Mouse (Mus musculus) heart, postnatal 0 days (tissue): ENCODE results near the gene Pts. TPM values are rescaled to one million over a fixed set of nuclear protein-coding genes. Genes with fewer than 3 reads are reported as not detected.
A peak's percentile ranks its signal among the peaks of the same experiment; 100 is the strongest.

Experiments
- ATAC-seq: fragments of 200-750 bp; cut with Nextera tagmentation; 2 replicates; pipeline ENCODE4 v1.8.0; 2017; ENCODE audit warnings: low read depth, moderate number of reproducible peaks, moderate library complexity; ENCODE audit not compliant: insufficient read depth
- DNase-seq: peaks from one replicate; pipeline ENCODE4 v3.0.0-alpha.2; 2016; ENCODE audit warnings: low spot score
- H3K27ac ChIP-seq: fragments of 300-500 bp; sonication (generic); 2 replicates; pipeline ENCODE4 v1.5.1; 2014; ENCODE audit warnings: low read depth, mild to moderate bottlenecking
- H3K27me3 ChIP-seq: fragments of 300-500 bp; sonication (generic); 2 replicates; pipeline ENCODE4 v1.6.1; 2014; ENCODE audit warnings: low read length, mixed read lengths; ENCODE audit not compliant: control insufficient read depth, insufficient read depth
- H3K36me3 ChIP-seq: fragments of 300-500 bp; sonication (generic); replicated peaks from 2 replicates; pipeline ENCODE4 v1.6.1; 2014; ENCODE audit warnings: low read length, mixed read lengths; ENCODE audit not compliant: control insufficient read depth, insufficient read depth
- H3K4me1 ChIP-seq: fragments of 300-500 bp; sonication (generic); 2 replicates; pipeline ENCODE4 v1.6.1; 2014; ENCODE audit warnings: antibody characterized with exemption; ENCODE audit not compliant: control insufficient read depth, insufficient read depth
- H3K4me2 ChIP-seq: fragments of 300-500 bp; sonication (generic); 2 replicates; pipeline ENCODE4 v1.6.1; 2014; ENCODE audit warnings: low read depth, mild to moderate bottlenecking, low read length, moderate library complexity
- H3K4me3 ChIP-seq: fragments of 300-500 bp; sonication (generic); 2 replicates; pipeline ENCODE4 v1.5.1; 2014; ENCODE audit warnings: low read depth, low read length
- H3K9ac ChIP-seq: fragments of 300-500 bp; sonication (generic); replicated peaks from 2 replicates; pipeline ENCODE4 v1.6.1; 2014; ENCODE audit warnings: low read depth, low read length, mixed read lengths
- H3K9me3 ChIP-seq: fragments of 300-500 bp; sonication (generic); replicated peaks from 2 replicates; pipeline ENCODE4 v1.6.1; 2016; ENCODE audit warnings: low read length; ENCODE audit not compliant: control insufficient read depth
- CTCF ChIP-seq: IDR thresholded peaks from 2 replicates; pipeline ENCODE4 v1.5.1; 2016; ENCODE audit warnings: antibody characterized with exemption, control low read depth, low read depth
- EP300 ChIP-seq: IDR thresholded peaks from 2 replicates; pipeline ENCODE4 v1.6.1; 2016; ENCODE audit warnings: antibody characterized with exemption, low read depth
- WGBS: fragments of 180-500 bp; shearing (Covaris S2); extraction: QIAGEN DNeasy Blood & Tissue Kit; methylation state at CpG from one replicate; pipeline ENCODE4 v1.1.7; 2014; 5-methylcytosine and 5-hydroxymethylcytosine counted together
- polyA plus RNA-seq: library from polyadenylated mRNA; unstranded; fragments of >200 nt; fragmentation: Nextera tagmentation; extraction: Ambion mirVana; gene quantifications from 2 replicates; pipeline ENCODE4 v1.2.1, GENCODE M21; 2015
- total RNA-seq: library from RNA; depleted of rRNA; stranded (reverse); fragments of >200 nt; gene quantifications from 2 replicates; pipeline ENCODE4 v1.2.3, GENCODE M21; 2014; ENCODE audit warnings: low replicate concordance

Pts gene
- total and polyA plus RNA-seq, 2 experiments from 2014 or later: 29.7 to 93.1 TPM

DNA sequence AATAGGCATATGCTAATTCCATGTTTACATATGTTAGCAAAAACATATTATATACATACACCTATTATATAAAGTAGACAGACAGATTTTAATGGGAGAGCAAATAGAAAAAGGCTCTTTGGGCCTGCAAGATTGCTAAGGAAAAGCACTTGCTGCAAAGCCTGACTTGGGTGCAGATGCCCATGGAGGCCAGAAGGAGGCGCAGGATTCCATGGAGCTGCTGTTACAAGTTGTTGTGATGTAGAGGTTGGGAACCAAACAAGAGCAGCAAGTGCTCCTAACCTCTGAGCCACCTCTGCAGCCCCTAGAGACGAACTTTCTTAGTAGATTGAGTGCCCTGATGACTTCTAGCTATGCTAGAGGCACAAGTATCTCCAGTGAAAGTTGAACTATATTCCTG lies 9.7 kb downstream of the Pts start:
- Histone ChIP-seq H3K9ac (no peak overlapping the region), H3K4me1 (no peaks in the 10 kb centered on the region), H3K4me3 (no peak overlapping the region), H3K4me2 (no peak overlapping the region), H3K36me3 (peaks cover 16% of the 10 kb centered on the region), H3K27ac (no peak overlapping the region), H3K27me3 (no peaks in the 10 kb centered on the region), H3K9me3 (no peaks in the 10 kb centered on the region)
- 22% methylated on average over 2 of the region's 2 CpGs for WGBS
- no peak for TF ChIP-seq EP300
- peak; percentile 39 for TF ChIP-seq CTCF
- DNase-seq (no peak), ATAC-seq (no peak)

DNA sequence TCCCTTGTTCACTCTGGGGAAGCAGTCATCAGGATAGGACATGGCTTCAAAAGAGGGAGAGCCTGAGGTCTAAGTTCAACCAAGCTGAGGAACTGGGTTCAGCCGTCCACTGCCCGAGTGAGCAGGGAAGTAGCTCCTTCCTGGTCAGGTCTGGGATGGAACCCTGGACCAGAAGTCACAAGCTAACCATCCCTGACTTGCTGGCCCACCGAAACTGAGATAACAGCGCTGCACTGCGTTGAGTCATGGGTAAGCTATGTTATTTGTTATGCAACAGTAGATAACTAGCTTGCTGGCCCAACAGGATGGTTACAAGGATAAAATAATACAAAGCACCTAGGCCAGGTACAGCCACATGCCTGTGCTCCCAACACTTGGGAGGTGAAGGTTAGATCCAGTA lies 13.1 kb downstream of the Pts start:
- Histone ChIP-seq H3K4me1 (no peaks in the 10 kb centered on the region), H3K9me3 (no peaks in the 10 kb centered on the region), H3K27ac (no peak overlapping the region), H3K4me3 (no peak overlapping the region), H3K36me3 (no peaks in the 10 kb centered on the region), H3K27me3 (no peaks in the 10 kb centered on the region), H3K4me2 (no peak overlapping the region), H3K9ac (no peak overlapping the region)
- ATAC-seq (no peak), DNase-seq (no peak)
- TF ChIP-seq EP300: no peak
- TF ChIP-seq CTCF: no peak
- 42% methylated on average over 5 of the region's 5 CpGs for WGBS

DNA sequence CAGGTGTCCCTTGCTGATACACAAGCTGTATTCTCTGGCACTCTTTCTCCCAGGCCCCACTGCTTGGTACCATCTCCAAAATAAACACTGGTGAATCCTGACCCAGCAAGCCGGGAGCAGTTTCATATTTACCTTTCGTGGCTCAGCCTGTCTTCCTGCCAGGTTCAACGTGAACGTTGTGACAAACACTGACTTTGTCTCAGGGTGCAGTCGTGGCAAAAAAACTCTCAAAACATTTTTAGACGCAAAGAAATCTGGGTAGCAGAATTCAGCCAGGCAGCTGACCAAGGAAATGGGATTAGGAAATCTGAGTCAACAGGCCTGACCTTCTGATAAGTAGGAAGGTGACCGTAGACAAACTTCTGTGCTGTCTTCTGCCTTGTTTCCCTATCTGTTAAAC lies 21.0 kb downstream of the Pts start:
- ATAC-seq (no peak), DNase-seq (no peak)
- Histone ChIP-seq H3K36me3 (no peaks in the 10 kb centered on the region), H3K27ac (no peak overlapping the region), H3K4me1 (0 out of 2 replicates have a peak, but pooled peaks cover 3% of the 10 kb centered on the region), H3K9ac (no peak overlapping the region), H3K27me3 (no peaks in the 10 kb centered on the region), H3K9me3 (no peaks in the 10 kb centered on the region), H3K4me3 (no peak overlapping the region), H3K4me2 (no peak overlapping the region)
- WGBS: 36% methylated on average over 7 of the region's 7 CpGs
- TF ChIP-seq EP300: no peak
- no peak for TF ChIP-seq CTCF

DNA sequence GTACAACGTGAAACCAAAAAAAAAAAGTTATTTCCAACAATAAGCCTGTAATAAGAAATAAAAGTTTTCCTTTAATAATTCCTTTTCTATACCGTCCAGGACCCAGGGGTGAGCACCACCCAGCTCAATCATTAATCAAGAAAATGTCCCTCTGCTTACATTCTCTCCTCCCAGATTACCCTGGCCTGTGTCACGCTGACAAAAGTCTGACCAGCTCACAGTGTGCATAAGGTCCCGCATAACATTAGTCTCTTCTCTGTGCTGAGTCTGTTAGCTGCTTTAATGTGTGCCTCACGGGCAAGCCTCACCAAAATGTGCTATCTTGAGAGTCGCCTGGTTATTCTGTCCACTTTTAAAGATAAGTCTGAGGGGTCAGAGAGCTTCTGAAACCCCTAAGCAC lies 23.1 kb downstream of the Pts start:
- no peak overlapping the region for H3K27ac ChIP-seq
- no peak for TF ChIP-seq CTCF
- TF ChIP-seq EP300: no peak
- H3K4me1 ChIP-seq: peaks cover 3% of the 10 kb centered on the region; the same call in 1 of the 2 replicates
- no peak overlapping the region for H3K4me2 ChIP-seq
- H3K9me3 ChIP-seq: no peaks in the 10 kb centered on the region
- DNase-seq (no peak), ATAC-seq (no peak)
- H3K9ac ChIP-seq: no peak overlapping the region
- H3K27me3 ChIP-seq: no peaks in the 10 kb centered on the region
- no peak overlapping the region for H3K4me3 ChIP-seq
- no peaks in the 10 kb centered on the region for H3K36me3 ChIP-seq
- 41% methylated on average over 6 of the region's 6 CpGs for WGBS

DNA sequence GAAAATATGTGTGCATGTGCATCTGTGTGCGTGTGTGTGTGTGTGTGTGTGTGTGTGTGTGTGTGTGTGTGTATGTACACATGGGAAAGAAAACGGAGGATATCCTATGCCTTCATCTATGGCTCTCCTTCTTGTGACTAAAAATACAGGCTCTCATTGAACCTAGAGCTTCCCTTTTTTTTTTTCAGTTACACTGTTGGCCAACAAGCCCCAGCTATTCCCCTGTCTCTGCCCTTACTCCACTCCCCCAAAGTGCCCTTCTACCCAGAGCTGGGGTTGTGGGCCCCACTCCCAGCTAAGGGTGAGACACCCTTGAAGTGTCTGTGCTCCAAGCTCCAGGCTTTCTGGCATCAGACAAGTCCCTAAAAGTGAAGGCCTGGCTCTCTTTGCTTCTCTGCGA lies 25.6 kb downstream of the Pts start:
- ATAC-seq: no peak
- no peak overlapping the region for H3K4me2 ChIP-seq
- WGBS: 65% methylated on average over 3 of the region's 3 CpGs

DNA sequence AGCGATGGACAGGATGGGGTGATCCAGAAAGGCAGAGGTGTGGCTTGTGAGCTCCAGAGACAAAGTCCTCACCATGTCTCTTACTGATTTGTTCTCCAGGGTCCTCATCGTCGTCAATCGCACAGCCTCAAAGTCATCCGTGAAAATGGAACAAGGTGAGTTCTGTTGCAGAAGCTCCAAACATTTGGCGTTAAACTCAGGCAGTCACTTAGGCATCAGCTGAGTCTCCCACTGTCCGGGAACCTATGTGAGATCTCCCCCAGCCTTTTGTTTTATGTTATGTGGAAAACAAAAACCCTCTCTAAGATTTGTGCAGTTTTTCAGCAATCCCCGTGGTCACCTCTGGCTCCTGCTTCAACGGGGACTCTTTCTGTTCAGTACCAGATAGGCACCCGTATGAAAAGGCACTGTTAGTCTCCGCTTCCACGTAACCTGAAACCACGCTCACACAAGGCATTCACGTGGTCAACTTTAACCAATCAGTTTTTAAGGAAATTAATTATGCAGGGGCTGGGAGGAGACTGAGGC lies 27.5 kb downstream of the Pts start:
- peak overlapping the region; percentile 66 for H3K4me2 ChIP-seq
- 15% methylated on average over 14 of the region's 14 CpGs for WGBS
- peak overlapping the region; percentile 42 for H3K4me3 ChIP-seq
- H3K9me3 ChIP-seq: no peaks in the 10 kb centered on the region
- H3K4me1 ChIP-seq: no peaks in the 10 kb centered on the region; the same call in 1 of the 2 replicates
- DNase-seq: peak; percentile 93
- no peaks in the 10 kb centered on the region for H3K27me3 ChIP-seq
- peak; percentile 95 for ATAC-seq
- TF ChIP-seq EP300 (no peak), CTCF (no peak)
- H3K27ac ChIP-seq: no peak overlapping the region
- H3K9ac ChIP-seq: peak overlapping the region; percentile 42
- no peaks in the 10 kb centered on the region for H3K36me3 ChIP-seq

More for the DNA sequence above, 25.6 kb downstream of the Pts start:
- H3K36me3 ChIP-seq: no peaks in the 10 kb centered on the region
- H3K4me3 ChIP-seq: no peak overlapping the region
- H3K4me1 ChIP-seq: peaks cover 3% of the 10 kb centered on the region; the same call in 1 of the 2 replicates
- H3K27ac ChIP-seq: no peak overlapping the region
- no peak overlapping the region for H3K9ac ChIP-seq
- no peak for DNase-seq
- no peak for TF ChIP-seq EP300
- no peak for TF ChIP-seq CTCF
- no peaks in the 10 kb centered on the region for H3K27me3 ChIP-seq
- no peaks in the 10 kb centered on the region for H3K9me3 ChIP-seq
